Mouse (Mus musculus): ENCODE data around the gene Ppp2r3d. TPM values are rescaled to one million over a fixed set of nuclear protein-coding genes. Genes with fewer than 3 reads are reported as not detected.

Gene Ppp2r3d
- polyA plus RNA-seq (2014; fragmentation: Illumina TruSeq; extraction: RNeasy Lipid Tissue Mini Kit (QIAGEN cat#74804); ENCODE audit: low replicate concordance): 4.5 TPM

DNA sequence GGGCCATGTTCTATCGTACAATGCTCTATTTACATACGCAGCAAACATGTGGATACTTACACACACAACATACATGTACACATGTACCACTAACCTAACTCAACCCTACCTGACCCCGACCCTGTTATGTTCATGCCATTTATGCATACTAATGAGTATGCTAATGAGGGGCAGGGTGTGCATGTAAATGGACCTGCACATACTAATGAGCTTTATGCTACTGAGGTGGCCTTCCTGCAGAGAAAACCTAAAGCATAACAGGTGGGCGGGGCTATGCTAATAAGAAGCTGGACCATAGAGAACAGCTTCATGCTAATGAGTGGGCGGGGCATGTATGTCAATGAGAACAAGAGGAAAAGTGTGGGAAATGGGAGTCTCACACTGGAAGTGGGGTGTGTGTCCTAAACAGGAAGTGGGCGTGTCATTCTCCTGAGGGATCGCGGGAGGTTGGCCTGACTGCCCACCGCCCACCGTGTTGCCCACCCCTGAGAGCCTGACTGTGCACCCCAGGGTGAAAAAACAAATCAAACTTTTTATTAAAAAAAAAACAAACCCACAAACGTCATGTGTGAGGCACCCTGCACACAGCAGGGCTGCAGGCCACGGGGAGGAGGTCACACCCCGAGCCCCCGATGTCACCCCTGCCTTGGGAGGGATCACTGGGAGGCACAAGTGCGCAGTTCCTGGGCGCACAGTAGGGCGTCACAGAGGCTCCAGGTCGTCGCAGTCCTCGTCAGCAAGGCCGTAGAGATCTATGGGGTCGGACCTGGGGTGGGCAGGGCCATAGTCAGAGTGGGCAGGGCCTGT is at the start of gene Ppp2r3d:
TSS of gene Ppp2r3d (minus strand) at position 803 of the 807 bp plus-strand sequence.

DNA sequence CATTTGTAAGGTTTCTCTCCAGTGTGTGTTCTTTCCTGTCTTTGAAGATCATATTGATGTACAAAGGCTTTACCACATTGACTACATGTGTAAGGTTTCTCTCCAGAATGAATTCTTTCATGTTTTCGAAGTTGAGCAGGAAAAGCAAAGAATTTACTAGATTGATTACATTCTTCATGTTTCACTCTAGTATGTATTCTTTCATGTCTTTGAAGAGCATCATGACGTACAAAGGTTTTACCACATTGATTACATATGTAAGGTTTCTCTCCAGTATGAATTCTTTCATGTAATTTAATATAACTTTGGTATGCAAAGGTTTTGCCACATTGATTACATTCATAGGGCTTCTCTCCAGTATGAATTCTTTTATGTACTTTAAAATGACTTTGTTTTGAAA is 17.0 kb upstream of the Ppp2r3d start, which contains the start of gene Gm21836:
TSS of gene Gm21836 (minus strand) at position 101 of the 400 bp plus-strand sequence.

Other genes starting within 250 kb of the Ppp2r3d start
- gene 2010315B03Rik, start 164.2 kb downstream of the Ppp2r3d start, polyA plus RNA-seq (2014; fragmentation: Illumina TruSeq; extraction: RNeasy Lipid Tissue Mini Kit (QIAGEN cat#74804); ENCODE audit: low replicate concordance): 191 TPM
- not detected for gene Gm21836, start 16.9 kb upstream of the Ppp2r3d start, polyA plus RNA-seq (2014; fragmentation: Illumina TruSeq; extraction: RNeasy Lipid Tissue Mini Kit (QIAGEN cat#74804); ENCODE audit: low replicate concordance)

Measured in small intestine, adult 10 weeks (tissue).